Mouse (Mus musculus): ENCODE measurements around the gene Zkscan8. TPM values are rescaled to one million over a fixed set of nuclear protein-coding genes. Genes with fewer than 3 reads are reported as not detected.
"Not testable (repeated sequence)": the region's sequence is repeated elsewhere in the genome, so short reads cannot be mapped to it uniquely, and the experiment has no call there.

Zkscan8 gene
- 10 to 100 TPM; 16.4 to 17.0 TPM for total RNA-seq (2021)

DNA sequence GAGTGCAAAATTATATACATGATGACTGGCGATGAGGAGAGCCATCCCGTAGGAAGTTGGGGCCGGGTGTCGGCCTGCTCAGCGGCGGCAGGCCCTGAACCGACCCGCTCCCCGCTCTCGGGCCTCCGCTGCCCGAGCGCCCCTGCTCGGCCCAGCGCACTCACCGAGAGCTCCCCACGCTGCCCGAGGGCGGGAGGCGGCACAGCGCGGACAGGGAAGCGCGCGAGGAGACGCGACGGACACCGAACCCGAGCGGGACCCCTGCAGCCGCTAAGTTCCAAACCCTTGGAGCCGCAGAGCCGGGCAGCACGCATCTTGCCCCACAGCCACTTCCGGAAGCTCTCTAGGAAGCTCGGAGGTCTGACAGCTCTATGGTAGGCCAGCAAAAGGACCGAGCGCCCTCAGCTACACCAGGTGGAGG, at the start of gene Zkscan8:
Gene Zkscan8 (minus strand): TSS at position 340 of the 421 bp plus-strand sequence.
- DNase-seq (ENCODE audit: extremely low spot score in 1 of 2, low spot score in 1 of 2): peak; percentile 78 to 83

- no peak for DNase-seq (ENCODE audit: extremely low spot score in 1 of 2, low spot score in 1 of 2)
Measured at GRCm38 (mm10) chr13:21559793-21560192, 28.9 kb upstream of the Zkscan8 start, which contains the start of gene Olfr1535. Gene Olfr1535, minus strand, starts transcription at chr13:21559893.

- DNase-seq (ENCODE audit: extremely low spot score in 1 of 2, low spot score in 1 of 2): no peak
Measured at GRCm38 (mm10) chr13:21550416-21551110, 19.6 kb upstream of the Zkscan8 start.

DNA sequence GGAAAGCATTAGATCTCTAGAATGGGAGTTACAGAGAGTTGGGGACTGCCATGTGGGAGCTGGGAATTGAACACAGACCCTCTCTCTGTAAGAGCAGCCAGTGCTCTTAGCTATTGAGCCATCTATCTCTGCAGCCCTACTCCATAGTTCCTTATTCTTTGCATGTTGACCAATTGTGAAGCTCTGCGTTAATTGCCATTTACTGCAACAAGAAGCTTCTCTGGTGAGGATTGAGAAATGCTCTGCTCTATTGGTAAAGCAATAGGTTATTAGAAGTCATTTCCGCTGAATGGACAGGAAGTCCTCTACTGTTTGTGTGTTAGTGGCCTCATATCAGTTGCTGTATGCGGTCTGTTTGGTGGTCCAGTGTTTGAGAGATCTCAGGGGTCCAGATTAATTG, 18.6 kb upstream of the Zkscan8 start:
- no peak for DNase-seq (ENCODE audit: extremely low spot score in 1 of 2, low spot score in 1 of 2)

GRCm38 (mm10) chr13:21542708-21543107, 11.8 kb upstream of the Zkscan8 start, which contains the start of gene Olfr1366:
Gene Olfr1366, minus strand, starts transcription at chr13:21542808.
- no peak for DNase-seq (ENCODE audit: extremely low spot score in 1 of 2, low spot score in 1 of 2)

GRCm38 (mm10) chr13:21530136-21530535, 784 bp downstream of the Zkscan8 start:
- DNase-seq (ENCODE audit: extremely low spot score in 1 of 2, low spot score in 1 of 2): no peak

- DNase-seq (ENCODE audit: extremely low spot score in 1 of 2, low spot score in 1 of 2): peak; percentile 62 to 67
Measured at GRCm38 (mm10) chr13:21506221-21506649, 24.7 kb downstream of the Zkscan8 start.

- DNase-seq (ENCODE audit: extremely low spot score in 1 of 2, low spot score in 1 of 2): no peak
Measured at GRCm38 (mm10) chr13:21502296-21502695, 28.6 kb downstream of the Zkscan8 start.

DNA sequence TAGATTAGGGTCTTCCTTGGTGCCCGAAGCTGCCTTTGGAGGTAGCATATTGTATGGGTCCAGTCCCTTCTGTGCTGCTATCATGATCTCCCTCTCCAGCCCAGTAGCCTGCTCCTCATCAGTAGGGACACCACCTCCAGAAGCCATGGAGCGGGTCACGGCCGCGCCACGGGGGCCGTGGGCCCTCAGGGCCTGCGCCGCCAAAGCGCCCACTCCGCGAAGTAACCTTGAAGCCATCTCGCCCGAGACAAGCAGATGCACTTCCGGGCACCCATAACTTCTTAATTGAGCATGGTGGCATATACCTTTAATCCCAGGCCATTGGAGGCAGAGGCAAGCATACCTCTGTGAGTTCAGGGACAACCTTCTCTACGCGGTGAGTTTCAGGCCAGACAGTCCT, 29.7 kb downstream of the Zkscan8 start, which contains the start of gene Gm11273:
Gene Gm11273 (minus strand): TSS at position 237 of the 400 bp plus-strand sequence.
- DNase-seq (ENCODE audit: extremely low spot score in 1 of 2, low spot score in 1 of 2): not testable (repeated sequence)

- DNase-seq (ENCODE audit: extremely low spot score in 1 of 2, low spot score in 1 of 2): no peak
Measured at GRCm38 (mm10) chr13:21495080-21495479, 35.8 kb downstream of the Zkscan8 start, which contains the start of gene AK157302. Gene AK157302, plus strand, starts transcription at chr13:21495223.

DNA sequence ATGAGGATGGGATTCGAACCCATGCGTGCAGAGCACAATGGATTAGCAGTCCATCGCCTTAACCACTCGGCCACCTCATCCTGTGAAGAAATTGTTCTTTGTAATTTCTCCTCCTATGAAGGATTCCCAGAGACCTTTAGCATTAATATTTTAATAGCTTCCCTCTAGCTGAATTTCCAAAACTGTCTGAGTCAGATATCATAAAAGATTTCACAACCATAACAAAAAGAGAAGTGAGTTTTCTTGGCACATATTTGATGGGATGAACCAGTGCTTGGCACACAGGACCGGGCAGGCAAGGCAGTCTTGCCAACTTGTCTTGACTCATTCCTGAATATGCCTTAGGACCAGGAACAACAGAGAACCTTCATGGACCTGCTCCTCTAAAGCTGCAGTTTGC, 38.1 kb downstream of the Zkscan8 start:
- no peak for DNase-seq (ENCODE audit: extremely low spot score in 1 of 2, low spot score in 1 of 2)

GRCm38 (mm10) chr13:21486881-21487280, 44.0 kb downstream of the Zkscan8 start:
- no peak for DNase-seq (ENCODE audit: extremely low spot score in 1 of 2, low spot score in 1 of 2)

DNA sequence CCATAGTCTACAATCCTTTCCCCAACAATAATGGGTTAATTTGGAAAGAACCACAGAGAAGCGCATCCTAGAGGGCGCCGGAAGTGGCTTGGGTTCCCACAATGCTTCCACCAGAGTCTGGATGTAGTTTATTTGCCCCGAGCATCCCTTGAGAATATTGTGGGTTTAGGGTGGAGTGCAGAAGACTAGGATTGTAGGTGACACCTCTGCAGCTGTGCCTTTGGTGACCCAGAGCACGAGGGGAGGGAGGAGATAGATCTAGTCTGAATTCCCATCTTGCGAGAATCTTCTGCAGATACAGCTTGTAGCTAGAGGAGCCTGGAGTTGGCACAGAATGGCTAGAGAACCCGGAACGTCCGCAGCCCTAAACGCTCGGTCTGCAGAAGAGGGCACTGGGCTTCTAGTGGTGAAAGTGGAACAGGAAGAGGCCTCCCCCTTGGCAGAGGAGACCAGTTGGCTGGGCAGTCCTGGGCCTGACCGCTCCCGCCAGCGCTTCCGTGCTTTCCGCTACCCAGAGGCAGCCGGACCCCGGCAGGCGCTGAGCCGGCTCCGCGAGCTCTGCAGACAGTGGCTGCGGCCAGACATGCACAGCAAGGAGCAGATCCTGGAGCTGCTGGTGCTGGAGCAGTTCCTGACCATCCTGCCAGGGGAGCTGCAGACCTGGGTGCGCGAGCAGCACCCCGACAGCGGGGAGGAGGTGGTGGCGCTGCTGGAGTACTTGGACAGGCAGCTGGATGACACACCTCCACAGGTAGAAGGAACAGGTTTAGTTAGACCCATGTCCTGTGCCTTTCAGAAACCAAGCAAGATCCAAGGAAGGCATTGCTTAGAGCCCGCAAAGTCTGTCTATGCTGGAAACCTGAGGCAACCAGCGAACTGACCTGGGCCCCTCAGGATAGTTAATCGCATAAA, 51.9 kb downstream of the Zkscan8 start, which contains the start of the genes Zkscan4 and Gm10065:
Gene Zkscan4 (plus strand): TSS at position 149 of the 912 bp plus-strand sequence.
Gene Gm10065 (minus strand): TSS at position 683 of the 912 bp plus-strand sequence.
- DNase-seq (ENCODE audit: extremely low spot score in 1 of 2, low spot score in 1 of 2): peak; percentile 61 to 62

DNA sequence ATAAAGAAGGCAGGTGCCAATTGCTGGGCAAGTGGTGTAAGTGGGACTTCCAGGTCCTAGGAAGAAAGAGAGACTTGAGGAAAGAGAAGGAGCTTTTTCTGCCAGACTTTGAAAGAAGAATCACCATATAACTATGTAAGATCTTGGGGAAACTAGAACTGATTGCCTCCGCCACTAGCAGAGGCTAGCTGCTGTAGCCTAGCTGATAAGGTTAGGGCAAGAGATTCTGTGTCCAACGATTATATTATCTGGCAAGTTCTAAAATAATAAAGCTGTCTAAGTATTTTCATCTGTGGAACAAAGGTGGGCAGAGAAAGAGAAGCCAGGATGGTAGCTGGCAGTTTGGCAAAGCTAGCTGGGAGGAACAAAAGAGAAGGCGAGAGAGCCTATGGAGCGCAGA, 58.5 kb downstream of the Zkscan8 start:
- DNase-seq (ENCODE audit: extremely low spot score in 1 of 2, low spot score in 1 of 2): no peak

GRCm38 (mm10) chr13:21469097-21469496, 61.8 kb downstream of the Zkscan8 start:
- DNase-seq (ENCODE audit: extremely low spot score in 1 of 2, low spot score in 1 of 2): no peak

DNA sequence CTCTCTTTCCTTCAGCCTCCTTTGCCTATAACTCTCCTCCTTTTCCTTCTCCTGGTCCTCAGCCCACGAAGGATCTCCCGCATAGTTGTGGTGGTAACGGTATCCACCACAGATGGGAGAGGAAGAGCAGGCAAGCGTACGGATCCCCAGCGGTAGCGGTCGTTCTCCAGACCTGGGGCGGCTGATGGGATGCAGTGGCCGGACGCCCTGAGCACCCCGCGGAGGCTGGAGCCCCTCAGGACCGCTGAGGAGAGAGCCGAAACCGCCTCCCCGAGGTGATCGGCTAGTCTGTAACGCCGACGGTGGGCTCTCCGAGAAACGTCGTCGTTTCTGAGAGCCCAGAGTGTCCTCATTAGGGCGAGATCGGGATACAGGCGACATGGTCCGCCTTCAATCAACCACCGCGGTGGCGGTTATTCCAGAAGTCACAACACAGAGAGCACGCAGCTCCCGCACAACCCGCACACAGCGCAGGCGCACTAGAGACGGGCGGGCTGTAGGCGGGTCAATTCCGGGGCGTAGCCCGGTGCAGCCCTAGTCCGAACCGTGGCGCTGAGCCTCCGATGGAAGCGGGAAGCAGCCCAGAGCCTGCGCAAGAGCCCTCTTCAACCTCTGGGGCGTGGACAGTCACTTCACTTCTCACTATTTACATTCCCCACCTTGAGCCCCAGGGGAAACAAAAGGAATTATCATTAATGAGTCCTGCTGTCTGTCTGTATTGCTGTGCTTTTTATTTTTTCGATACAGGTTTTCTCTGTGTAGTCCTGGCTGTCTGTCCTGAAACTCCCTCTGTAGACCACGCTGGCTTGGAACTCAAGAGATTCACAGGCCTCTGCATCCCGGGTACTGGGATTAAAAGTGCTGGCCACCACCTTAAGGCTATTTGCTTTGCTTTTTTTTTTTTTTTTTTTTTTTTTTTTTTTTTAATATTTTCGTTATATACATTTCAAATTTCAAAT, 62.6 kb downstream of the Zkscan8 start, which contains the start of gene Nkapl:
Gene Nkapl (minus strand): TSS at position 449 of the 959 bp plus-strand sequence.
- peak; percentile 52 to 63 for DNase-seq (ENCODE audit: extremely low spot score in 1 of 2, low spot score in 1 of 2)

GRCm38 (mm10) chr13:21467336-21467735, 63.6 kb downstream of the Zkscan8 start:
- DNase-seq (ENCODE audit: extremely low spot score in 1 of 2, low spot score in 1 of 2): no peak

Data from layer of hippocampus, postnatal 25 days (tissue).